Mouse (Mus musculus): ENCODE measurements around the gene Tlk1. TPM values are rescaled to one million over a fixed set of nuclear protein-coding genes. Genes with fewer than 3 reads are reported as not detected.
A peak's percentile ranks its signal among the peaks of the same experiment; 100 is the strongest.

Gene Tlk1
- total RNA-seq, 2 experiments from 2014 or later, result 45.9 to 47.3 TPM

- intact Hi-C loops (cut with DNase I), result loop anchor here (10.0 kb wide), 1 partner anchor 522 kb away; no protein-coding TSS in a partner anchor
- DNase-seq, result no peak
Measured at GRCm38 (mm10) chr2:70702403-70702802, 123.1 kb downstream of the Tlk1 start.

DNA sequence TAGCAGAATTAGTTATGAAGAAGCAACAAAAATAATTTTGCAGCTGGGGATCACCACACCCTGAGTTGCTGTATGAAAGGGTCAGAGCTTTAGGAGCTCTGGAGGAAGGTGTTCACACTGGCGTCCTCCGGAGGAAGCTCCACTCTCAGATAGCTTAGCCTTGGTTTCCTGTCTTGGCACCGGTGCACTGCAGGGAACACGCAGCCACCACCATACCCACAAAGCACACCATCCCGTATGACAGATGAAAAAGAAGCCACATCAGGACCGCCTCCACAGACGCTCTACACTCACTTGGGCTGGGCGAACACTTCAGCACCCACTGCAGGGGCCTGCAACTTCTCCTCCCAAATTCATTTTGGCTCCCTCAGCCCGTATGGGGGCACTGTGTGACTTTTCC lies 124.0 kb downstream of the Tlk1 start:
- intact Hi-C loops (cut with DNase I), result loop anchor here (10.0 kb wide), 1 partner anchor 523 kb away; no protein-coding TSS in a partner anchor
- no peak for DNase-seq

- DNase-seq, result no peak
Measured at GRCm38 (mm10) chr2:70700851-70701250, 124.7 kb downstream of the Tlk1 start.

DNA sequence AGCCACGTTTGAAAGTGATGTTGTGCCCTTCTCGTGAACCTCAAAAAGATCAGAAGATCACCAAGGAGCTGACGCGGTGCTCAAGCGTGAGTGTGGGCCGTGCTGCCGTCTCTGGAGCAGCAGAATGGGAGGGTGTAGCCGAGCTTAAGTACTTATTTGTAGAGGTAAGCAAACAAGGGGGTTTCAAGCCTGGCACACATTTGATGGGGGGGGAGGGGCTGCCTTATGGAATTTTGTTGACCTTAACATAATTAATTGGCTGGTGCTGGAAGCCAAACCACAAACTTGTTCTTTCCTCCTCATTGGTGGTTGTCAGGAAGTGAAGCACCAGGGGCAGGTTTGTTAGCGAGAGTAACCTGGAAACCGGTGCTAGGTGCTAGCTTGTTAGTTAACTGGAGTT lies 129.8 kb downstream of the Tlk1 start:
- intact Hi-C loops (cut with DNase I), result no loop called here
- DNase-seq, result no peak

More at GRCm38 (mm10) chr2:70700851-70701250, 124.7 kb downstream of the Tlk1 start:
- intact Hi-C loops (cut with DNase I), result loop anchor here (10.0 kb wide), 1 partner anchor 524 kb away; no protein-coding TSS in a partner anchor

DNA sequence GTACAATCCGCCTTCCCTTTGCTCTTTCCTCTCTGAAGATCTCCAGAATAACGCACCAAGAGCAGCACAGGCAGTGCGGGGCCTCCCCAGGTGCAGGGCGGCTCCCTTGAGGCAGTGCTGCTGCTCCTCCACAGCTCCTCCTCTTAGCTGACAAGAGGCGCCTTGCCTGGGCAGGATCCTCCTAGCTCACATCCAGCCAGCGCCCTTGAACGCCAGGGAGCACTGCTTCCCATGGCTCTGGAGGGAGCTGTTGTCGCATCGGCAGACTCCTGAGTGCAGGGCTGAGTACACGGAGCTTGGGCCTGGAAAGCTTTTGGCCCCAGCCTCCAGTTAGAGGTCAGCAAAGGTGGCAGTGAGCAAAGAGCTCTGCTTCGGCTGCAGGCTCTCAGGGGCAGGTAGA lies 135.3 kb downstream of the Tlk1 start:
- intact Hi-C loops (cut with DNase I), result no loop called here
- peak; percentile 24 to 27 for DNase-seq

DNA sequence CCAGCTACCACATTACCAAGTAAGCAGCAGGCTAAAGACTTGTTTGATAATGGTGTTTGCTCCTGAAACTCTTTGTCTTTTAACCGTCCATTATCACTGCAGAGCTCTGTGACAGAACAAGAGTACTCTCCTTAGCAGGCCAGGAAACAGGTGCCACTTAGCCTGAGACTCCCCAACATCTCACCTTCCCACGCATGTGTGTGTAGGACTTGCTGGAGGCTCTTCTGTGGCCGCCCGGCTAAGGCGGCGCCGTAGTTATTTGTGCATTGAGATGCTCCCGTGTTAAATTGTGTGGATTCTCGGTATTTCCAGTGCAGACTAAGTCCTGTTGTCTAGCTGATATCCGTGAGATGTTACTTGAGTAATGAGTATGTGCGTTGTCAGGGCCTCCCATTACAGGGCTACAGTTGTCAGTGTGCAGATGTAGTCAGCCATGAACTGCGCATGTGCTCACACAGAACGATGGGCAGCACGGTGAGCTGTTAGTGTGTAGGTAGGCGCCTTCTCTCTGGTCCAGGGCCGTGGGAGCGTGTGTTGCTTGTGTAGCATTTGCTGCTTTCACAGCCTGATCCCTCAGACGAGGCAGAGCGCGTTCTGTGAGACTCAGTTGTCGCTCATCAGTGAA lies 137.0 kb downstream of the Tlk1 start:
- DNase-seq, result no peak
- intact Hi-C loops (cut with DNase I), result no loop called here

DNA sequence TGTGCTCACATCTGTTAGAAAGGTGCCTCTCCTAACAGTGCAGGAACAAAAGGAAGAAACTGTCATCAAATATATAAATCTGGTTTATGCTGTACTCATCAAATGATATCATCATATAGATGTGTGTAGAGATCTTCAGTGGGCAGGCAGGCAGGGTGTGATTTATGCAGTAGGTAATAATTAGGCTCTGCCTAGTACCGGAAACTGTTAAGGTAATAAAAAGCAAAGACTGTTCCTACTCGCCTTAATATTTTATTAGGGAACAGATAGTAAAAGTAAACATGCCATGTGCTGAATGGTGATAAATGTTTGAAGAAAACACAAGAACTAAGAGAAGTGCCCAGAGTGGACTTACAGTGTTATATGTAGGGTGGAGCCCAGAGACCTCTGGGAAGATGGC lies 143.2 kb downstream of the Tlk1 start:
- intact Hi-C loops (cut with DNase I), result no loop called here
- DNase-seq, result no peak

- intact Hi-C loops (cut with DNase I), result no loop called here
- peak in 1 of 2 experiments; percentile 41 for DNase-seq
Measured at GRCm38 (mm10) chr2:70673445-70674126, 151.9 kb downstream of the Tlk1 start.

GRCm38 (mm10) chr2:70672476-70672875 lies 153.1 kb downstream of the Tlk1 start:
- DNase-seq, result no peak
- intact Hi-C loops (cut with DNase I), result no loop called here

GRCm38 (mm10) chr2:70669896-70670295 lies 155.6 kb downstream of the Tlk1 start:
- no peak for DNase-seq
- intact Hi-C loops (cut with DNase I), result no loop called here

GRCm38 (mm10) chr2:70669241-70669640 lies 156.3 kb downstream of the Tlk1 start:
- intact Hi-C loops (cut with DNase I), result no loop called here

DNA sequence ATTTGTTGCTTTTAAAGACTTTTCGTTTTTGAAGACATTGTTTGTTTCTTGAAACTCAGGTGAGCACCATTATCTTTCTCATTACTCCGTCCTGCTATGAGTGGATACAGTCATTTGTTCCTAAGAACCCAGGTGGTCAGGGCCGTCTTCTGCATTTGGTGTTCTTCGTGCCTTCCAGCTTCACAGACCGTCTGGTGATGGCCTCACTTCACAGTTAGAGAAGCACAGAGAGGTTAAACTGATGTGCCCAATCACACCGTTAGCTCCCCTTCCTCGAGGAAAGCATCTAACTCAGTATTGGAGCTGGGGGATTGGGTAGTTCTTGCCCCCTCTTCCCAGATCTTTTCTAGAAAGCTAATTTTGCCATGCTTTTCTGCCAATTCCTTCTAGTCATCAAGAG lies 158.5 kb downstream of the Tlk1 start:
- intact Hi-C loops (cut with DNase I), result no loop called here
- DNase-seq, result no peak

More at GRCm38 (mm10) chr2:70669241-70669640, 156.3 kb downstream of the Tlk1 start:
- DNase-seq, result no peak

GRCm38 (mm10) chr2:70663764-70664163 lies 161.8 kb downstream of the Tlk1 start:
- peak in 1 of 2 experiments; percentile 18 for DNase-seq
- intact Hi-C loops (cut with DNase I), result no loop called here

Other genes with a start within 250 kb of the Tlk1 start
- 10 to 100 TPM; 84.5 to 86.7 TPM for gene Gorasp2, start 164.2 kb downstream of the Tlk1 start, total RNA-seq (2021)
- gene Gm26558, start 163.6 kb downstream of the Tlk1 start, total RNA-seq (2021), result under 1 TPM in 1 of 2 experiments, not detected in 1; 0.32 TPM
- gene Dcaf17, start 229.6 kb upstream of the Tlk1 start, total RNA-seq (2021), result 1 to 10 TPM; 6.0 to 6.9 TPM
- gene Mettl8, start 229.9 kb upstream of the Tlk1 start, total RNA-seq (2021), result 1 to 10 TPM; 4.6 to 5.1 TPM

All from heart, postnatal 10 days (tissue).